Mouse (Mus musculus): ENCODE data around the gene Vgll1. TPM values are rescaled to one million over a fixed set of nuclear protein-coding genes. Genes with fewer than 3 reads are reported as not detected.
A peak's percentile ranks its signal among the peaks of the same experiment; 100 is the strongest.

Vgll1 gene
- polyA plus RNA-seq, 1 experiment: not detected

DNA sequence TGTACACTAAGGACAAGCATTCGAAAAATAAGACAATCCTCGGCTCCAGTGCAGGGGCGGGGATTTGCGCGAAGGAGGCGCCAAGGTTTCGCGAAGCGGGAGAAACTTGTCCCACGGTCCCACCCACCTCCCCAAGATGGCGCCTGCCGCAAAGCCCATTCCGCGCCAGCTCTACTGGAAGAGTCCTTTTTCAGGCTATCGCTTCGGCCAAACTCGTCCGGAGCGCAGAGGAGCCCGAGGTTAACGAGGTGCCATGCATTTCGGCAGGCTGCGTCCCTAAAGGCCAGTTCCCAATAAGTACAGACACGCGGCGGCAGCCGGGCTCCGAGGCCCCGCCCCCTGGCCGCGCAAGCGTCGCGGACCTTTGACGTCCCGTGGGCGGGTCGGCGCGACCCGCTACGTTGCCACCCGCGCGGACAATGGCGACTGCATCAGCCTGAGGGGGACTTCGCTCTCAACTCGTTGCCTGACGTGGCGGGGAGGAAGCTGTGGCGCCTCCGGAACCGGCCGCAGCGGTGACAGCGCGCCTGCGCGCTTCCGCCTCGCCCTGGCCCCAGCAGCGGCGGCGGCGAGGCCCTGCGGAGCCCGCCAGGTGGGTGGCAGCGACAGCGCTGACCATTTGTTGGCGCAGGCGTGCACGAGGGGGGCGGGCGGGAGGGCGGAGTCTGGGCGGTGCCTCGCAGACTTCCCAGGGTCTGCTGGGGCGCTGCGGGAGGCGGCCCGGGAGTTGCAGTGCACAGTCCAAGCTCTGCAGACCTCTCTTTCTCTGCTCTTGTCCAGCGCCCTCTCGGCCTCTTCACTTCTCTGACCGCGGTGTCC is 34.5 kb upstream of the Vgll1 start, which contains the start of gene Htatsf1:
Htatsf1 (plus strand) TSS at position 410 of the 819 bp plus-strand sequence.
- peak within 1 kb of the TSS; percentile 84 for H3K4me2 ChIP-seq (ENCODE audit: low read depth)
- no peaks in the 10 kb centered on the region for H3K27me3 ChIP-seq (ENCODE audit: control insufficient read depth, insufficient read depth, insufficient read length)
- no peaks in the 10 kb centered on the region for H3K79me2 ChIP-seq (ENCODE audit: control insufficient read depth, insufficient read depth)
- peak within 1 kb of the TSS; percentile 33 for H3ac ChIP-seq (ENCODE audit: control insufficient read depth, insufficient read length)
- TF ChIP-seq POLR2A (IDR thresholded peaks at IDR 0.05; ENCODE audit: insufficient read length, low read depth): peak; percentile 71
- TF ChIP-seq POLR2AphosphoS2 (IDR thresholded peaks at IDR 0.05; ENCODE audit: insufficient read length, low read depth): peak; percentile 55
- peak; percentile 81 for TF ChIP-seq SRF (IDR thresholded peaks at IDR 0.05; ENCODE audit: control insufficient read depth, insufficient read length, low read depth)
- TF ChIP-seq MYOD1 (IDR thresholded peaks at IDR 0.05; ENCODE audit: control insufficient read depth in 1 of 3, insufficient read length in 2 of 3, low read depth in 2 of 3): no peak
- peaks cover 3% of the 10 kb centered on the region for H3K36me3 ChIP-seq (ENCODE audit: control insufficient read depth, insufficient read depth)
- peak within 1 kb of the TSS; percentile 42 for H3K4me3 ChIP-seq

DNA sequence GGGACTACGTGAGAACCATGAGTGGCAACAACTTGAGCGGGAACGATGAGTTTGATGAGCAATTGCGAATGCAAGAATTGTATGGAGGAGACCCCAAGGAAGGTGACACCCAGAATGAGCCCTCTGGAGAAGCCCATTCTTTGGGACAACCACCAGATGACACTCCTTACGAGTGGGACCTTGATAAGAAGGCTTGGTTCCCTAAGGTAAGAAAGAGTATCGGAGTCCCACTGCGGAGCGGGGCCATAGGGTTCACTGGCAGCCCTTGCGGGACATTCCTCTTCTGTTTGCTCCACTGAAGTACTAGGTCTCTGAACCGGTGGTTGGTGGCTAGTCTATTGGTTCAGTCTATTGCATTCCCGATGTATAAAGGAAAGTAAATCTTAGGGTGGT is 33.9 kb upstream of the Vgll1 start:
- TF ChIP-seq E2F4 (IDR thresholded peaks at IDR 0.05; ENCODE audit: insufficient read depth): no peak
- TF ChIP-seq MAX (IDR thresholded peaks at IDR 0.05; ENCODE audit: low read depth): no peak
- TF ChIP-seq CEBPB (IDR thresholded peaks at IDR 0.05; ENCODE audit: insufficient read depth, poor library complexity, severe bottlenecking): no peak
- no peak for TF ChIP-seq SRF (IDR thresholded peaks at IDR 0.05; ENCODE audit: control insufficient read depth, insufficient read length, low read depth)
- no peak for TF ChIP-seq MYOD1 (IDR thresholded peaks at IDR 0.05; ENCODE audit: control insufficient read depth in 1 of 3, insufficient read length in 2 of 3, low read depth in 2 of 3)
- TF ChIP-seq POLR2AphosphoS2 (IDR thresholded peaks at IDR 0.05; ENCODE audit: insufficient read length, low read depth): no peak
- no peak for TF ChIP-seq POLR2A (IDR thresholded peaks at IDR 0.05; ENCODE audit: insufficient read length, low read depth)
- TF ChIP-seq MYOG (IDR thresholded peaks at IDR 0.05; ENCODE audit: control insufficient read depth in 1 of 3, insufficient read depth in 1 of 3, insufficient read length in 2 of 3, low read depth in 2 of 3): no peak
- no peak for TF ChIP-seq TCF3 (IDR thresholded peaks at IDR 0.05; ENCODE audit: insufficient read length, low read depth)
- TF ChIP-seq USF1 (IDR thresholded peaks at IDR 0.05; ENCODE audit: low read depth): no peak
- no peak for TF ChIP-seq TCF12 (IDR thresholded peaks at IDR 0.05; ENCODE audit: insufficient read depth, poor library complexity, severe bottlenecking)
- no peak for TF ChIP-seq REST (IDR thresholded peaks at IDR 0.05; ENCODE audit: insufficient read depth, insufficient read length)
- no peaks in the 10 kb centered on the region for H3K79me2 ChIP-seq (ENCODE audit: control insufficient read depth, insufficient read depth)
- peaks cover 5% of the 10 kb centered on the region for H3K36me3 ChIP-seq (ENCODE audit: control insufficient read depth, insufficient read depth)
- peak overlapping the region; percentile 84 for H3K4me2 ChIP-seq (ENCODE audit: low read depth)
- H3K27me3 ChIP-seq (ENCODE audit: control insufficient read depth, insufficient read depth, insufficient read length): no peaks in the 10 kb centered on the region
- H3ac ChIP-seq (ENCODE audit: control insufficient read depth, insufficient read length): peak overlapping the region; percentile 33
- peak overlapping the region; percentile 42 for H3K4me3 ChIP-seq

DNA sequence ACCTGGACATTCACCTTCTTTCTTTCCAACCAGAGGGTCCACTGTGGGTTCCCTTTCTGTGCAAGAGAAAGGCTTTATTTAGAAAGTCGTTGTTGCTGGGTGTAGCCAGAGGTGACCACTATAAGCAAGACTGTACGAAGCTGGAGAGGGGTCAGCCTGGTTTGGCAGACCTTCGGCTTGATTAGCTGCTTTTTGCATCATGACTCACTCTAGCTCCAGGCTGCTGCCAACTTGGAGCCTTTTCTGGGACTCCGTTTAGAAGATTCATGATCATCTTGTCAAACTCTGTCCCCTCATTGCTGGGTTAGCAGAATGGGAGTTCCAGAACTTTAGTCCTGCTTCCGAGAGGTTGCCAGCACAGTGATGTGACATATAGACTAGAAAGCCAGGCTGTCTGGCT is 6.4 kb upstream of the Vgll1 start:
- H3ac ChIP-seq (ENCODE audit: control insufficient read depth, insufficient read length): no peak overlapping the region
- H3K79me2 ChIP-seq (ENCODE audit: control insufficient read depth, insufficient read depth): no peaks in the 10 kb centered on the region
- no peaks in the 10 kb centered on the region for H3K27me3 ChIP-seq (ENCODE audit: control insufficient read depth, insufficient read depth, insufficient read length)
- TF ChIP-seq MYOD1 (IDR thresholded peaks at IDR 0.05; ENCODE audit: control insufficient read depth in 1 of 3, insufficient read length in 2 of 3, low read depth in 2 of 3) (no peak), REST (IDR thresholded peaks at IDR 0.05; ENCODE audit: insufficient read depth, insufficient read length) (no peak)
- no peak overlapping the region for H3K4me2 ChIP-seq (ENCODE audit: low read depth)
- no peaks in the 10 kb centered on the region for H3K36me3 ChIP-seq (ENCODE audit: control insufficient read depth, insufficient read depth)
- H3K4me3 ChIP-seq: no peak overlapping the region

DNA sequence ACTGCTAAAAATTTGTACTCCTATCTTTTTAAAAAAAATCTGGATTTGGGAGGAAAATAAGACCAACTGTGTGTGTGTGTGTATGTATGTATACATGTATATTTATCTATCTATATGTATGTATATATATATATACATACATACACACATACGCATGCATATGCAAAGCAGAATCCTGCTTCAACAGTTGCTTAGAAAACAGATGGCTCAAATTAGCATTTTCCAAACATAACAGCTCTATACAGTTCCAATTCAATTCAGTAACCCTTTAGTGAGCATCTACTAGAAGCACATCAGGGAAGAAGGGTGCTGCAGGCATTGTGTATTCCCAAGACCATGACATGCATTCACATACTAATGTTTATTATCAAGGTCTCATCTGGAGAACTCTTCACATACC is 15.5 kb downstream of the Vgll1 start:
- no peak overlapping the region for H3K4me3 ChIP-seq
- H3K79me2 ChIP-seq (ENCODE audit: control insufficient read depth, insufficient read depth): no peaks in the 10 kb centered on the region
- no peak for TF ChIP-seq REST (IDR thresholded peaks at IDR 0.05; ENCODE audit: insufficient read depth, insufficient read length)
- no peak for TF ChIP-seq USF1 (IDR thresholded peaks at IDR 0.05; ENCODE audit: low read depth)
- TF ChIP-seq SRF (IDR thresholded peaks at IDR 0.05; ENCODE audit: control insufficient read depth, insufficient read length, low read depth): no peak
- no peak for TF ChIP-seq CEBPB (IDR thresholded peaks at IDR 0.05; ENCODE audit: insufficient read depth, poor library complexity, severe bottlenecking)
- no peak for TF ChIP-seq MYOD1 (IDR thresholded peaks at IDR 0.05; ENCODE audit: control insufficient read depth in 1 of 3, insufficient read length in 2 of 3, low read depth in 2 of 3)
- no peak for TF ChIP-seq TCF3 (IDR thresholded peaks at IDR 0.05; ENCODE audit: insufficient read length, low read depth)
- no peak for TF ChIP-seq POLR2A (IDR thresholded peaks at IDR 0.05; ENCODE audit: insufficient read length, low read depth)
- no peak for TF ChIP-seq MYOG (IDR thresholded peaks at IDR 0.05; ENCODE audit: control insufficient read depth in 1 of 3, insufficient read depth in 1 of 3, insufficient read length in 2 of 3, low read depth in 2 of 3)
- TF ChIP-seq MAX (IDR thresholded peaks at IDR 0.05; ENCODE audit: low read depth): no peak
- TF ChIP-seq TCF12 (IDR thresholded peaks at IDR 0.05; ENCODE audit: insufficient read depth, poor library complexity, severe bottlenecking): no peak
- TF ChIP-seq E2F4 (IDR thresholded peaks at IDR 0.05; ENCODE audit: insufficient read depth): no peak
- TF ChIP-seq POLR2AphosphoS2 (IDR thresholded peaks at IDR 0.05; ENCODE audit: insufficient read length, low read depth): no peak
- H3K27me3 ChIP-seq (ENCODE audit: control insufficient read depth, insufficient read depth, insufficient read length): no peaks in the 10 kb centered on the region
- no peak overlapping the region for H3ac ChIP-seq (ENCODE audit: control insufficient read depth, insufficient read length)
- no peak overlapping the region for H3K4me2 ChIP-seq (ENCODE audit: low read depth)
- no peaks in the 10 kb centered on the region for H3K36me3 ChIP-seq (ENCODE audit: control insufficient read depth, insufficient read depth)

GRCm38 (mm10) chrX:57106956-57107355 is 19.1 kb downstream of the Vgll1 start:
- no peaks in the 10 kb centered on the region for H3K27me3 ChIP-seq (ENCODE audit: control insufficient read depth, insufficient read depth, insufficient read length)
- H3K4me2 ChIP-seq (ENCODE audit: low read depth): no peak overlapping the region
- no peaks in the 10 kb centered on the region for H3K79me2 ChIP-seq (ENCODE audit: control insufficient read depth, insufficient read depth)
- TF ChIP-seq POLR2AphosphoS2 (IDR thresholded peaks at IDR 0.05; ENCODE audit: insufficient read length, low read depth) (no peak), TCF3 (IDR thresholded peaks at IDR 0.05; ENCODE audit: insufficient read length, low read depth) (no peak), MYOG (IDR thresholded peaks at IDR 0.05; ENCODE audit: control insufficient read depth in 1 of 3, insufficient read depth in 1 of 3, insufficient read length in 2 of 3, low read depth in 2 of 3) (no peak), CEBPB (IDR thresholded peaks at IDR 0.05; ENCODE audit: insufficient read depth, poor library complexity, severe bottlenecking) (no peak), SRF (IDR thresholded peaks at IDR 0.05; ENCODE audit: control insufficient read depth, insufficient read length, low read depth) (no peak), MAX (IDR thresholded peaks at IDR 0.05; ENCODE audit: low read depth) (no peak), MYOD1 (IDR thresholded peaks at IDR 0.05; ENCODE audit: control insufficient read depth in 1 of 3, insufficient read length in 2 of 3, low read depth in 2 of 3) (no peak), E2F4 (IDR thresholded peaks at IDR 0.05; ENCODE audit: insufficient read depth) (no peak), USF1 (IDR thresholded peaks at IDR 0.05; ENCODE audit: low read depth) (no peak), REST (IDR thresholded peaks at IDR 0.05; ENCODE audit: insufficient read depth, insufficient read length) (no peak), TCF12 (IDR thresholded peaks at IDR 0.05; ENCODE audit: insufficient read depth, poor library complexity, severe bottlenecking) (no peak), POLR2A (IDR thresholded peaks at IDR 0.05; ENCODE audit: insufficient read length, low read depth) (no peak)
- no peak overlapping the region for H3ac ChIP-seq (ENCODE audit: control insufficient read depth, insufficient read length)
- no peaks in the 10 kb centered on the region for H3K36me3 ChIP-seq (ENCODE audit: control insufficient read depth, insufficient read depth)
- H3K4me3 ChIP-seq: no peak overlapping the region

All from myocyte (in vitro differentiated cells).